Mouse (Mus musculus): ENCODE measurements around the gene Gtf2ird1. TPM values are rescaled to one million over a fixed set of nuclear protein-coding genes. Genes with fewer than 3 reads are reported as not detected.
"Not testable (repeated sequence)": the region's sequence is repeated elsewhere in the genome, so short reads cannot be mapped to it uniquely, and the experiment has no call there.

Gene Gtf2ird1
- total RNA-seq, 2 experiments from 2014 or later = 14.6 to 21.5 TPM

DNA sequence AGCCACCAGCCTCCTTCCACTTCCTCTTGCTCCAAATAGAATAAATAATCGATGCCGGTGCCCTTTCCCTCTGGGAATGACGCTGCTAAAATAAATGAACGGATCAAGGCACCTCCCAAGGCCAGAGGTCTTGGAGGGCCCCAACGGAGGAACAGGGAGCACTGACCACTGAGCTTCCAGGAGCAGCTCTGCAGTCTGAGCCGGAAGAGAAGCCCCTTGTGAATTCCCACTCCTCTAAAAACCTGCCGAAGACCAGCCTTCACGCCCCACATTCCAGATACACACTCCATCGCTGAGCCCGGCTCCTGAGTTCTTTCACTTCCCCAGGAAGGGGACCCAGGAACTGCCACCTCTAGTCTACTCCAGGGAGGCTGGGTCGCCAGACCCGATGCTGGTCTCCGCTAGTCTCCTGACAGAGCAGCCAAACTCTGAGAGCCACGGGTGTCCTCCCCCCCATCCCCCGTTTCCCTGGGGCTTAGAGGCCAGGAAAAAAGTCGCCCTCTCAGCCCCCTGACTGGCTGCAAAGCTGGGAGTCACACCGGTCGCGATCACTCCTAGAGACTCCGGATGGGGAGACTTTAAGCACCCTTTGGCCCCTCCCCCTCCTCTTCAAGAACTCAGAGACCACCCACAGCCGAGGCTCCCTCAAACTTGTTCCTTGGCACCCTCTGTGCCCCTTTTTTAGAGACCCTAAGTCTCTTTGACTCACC lies 1.2 kb downstream of the Gtf2ird1 start:
- intact Hi-C loops (cut with DNase I) = loop anchor here (5.0 kb wide), 1 partner anchor 33 kb away; no protein-coding TSS in a partner anchor
- TF ChIP-seq CTCF (IDR thresholded peaks at IDR 0.05) = no peak
- Histone ChIP-seq H3K4me3 (peak overlapping the region; percentile 88), H3K27ac (peak overlapping the region; percentile 74)
- DNase-seq = peak; percentile 34

DNA sequence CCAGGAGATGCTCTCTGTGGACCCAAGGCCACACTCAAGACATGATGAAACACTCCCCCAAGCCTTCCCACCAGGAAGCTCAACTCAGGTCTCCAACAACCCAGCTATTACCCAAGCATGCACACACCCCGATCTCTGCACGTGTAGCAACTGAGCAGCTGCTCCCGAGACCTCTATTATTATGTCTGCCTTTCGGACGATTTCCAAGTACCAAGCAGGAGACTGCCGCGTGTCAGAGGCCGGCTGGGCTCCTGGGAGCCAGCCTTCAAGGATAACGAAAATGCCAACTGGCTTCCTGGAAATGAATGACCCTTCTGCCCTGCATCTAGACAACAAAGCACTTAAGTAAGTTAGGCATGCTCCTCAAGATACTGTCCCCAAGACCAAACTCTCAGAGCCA lies 2.1 kb downstream of the Gtf2ird1 start:
- Histone ChIP-seq H3K4me3 (peak overlapping the region; percentile 88), H3K27ac (peak overlapping the region; percentile 74)
- DNase-seq = peak; percentile 23
- intact Hi-C loops (cut with DNase I) = no loop called here
- no peak for TF ChIP-seq CTCF (IDR thresholded peaks at IDR 0.05)

- H3K27ac ChIP-seq = no peak overlapping the region
- intact Hi-C loops (cut with DNase I) = no loop called here
- peak; percentile 3 for DNase-seq
- H3K4me3 ChIP-seq = no peak overlapping the region
- TF ChIP-seq CTCF (IDR thresholded peaks at IDR 0.05) = no peak
Observed at GRCm38 (mm10) chr5:134453577-134453976, 2.9 kb downstream of the Gtf2ird1 start.

GRCm38 (mm10) chr5:134446755-134447154 lies 9.8 kb downstream of the Gtf2ird1 start:
- H3K4me3 ChIP-seq; intact Hi-C loops (cut with DNase I); H3K27ac ChIP-seq; DNase-seq: not testable (repeated sequence)

DNA sequence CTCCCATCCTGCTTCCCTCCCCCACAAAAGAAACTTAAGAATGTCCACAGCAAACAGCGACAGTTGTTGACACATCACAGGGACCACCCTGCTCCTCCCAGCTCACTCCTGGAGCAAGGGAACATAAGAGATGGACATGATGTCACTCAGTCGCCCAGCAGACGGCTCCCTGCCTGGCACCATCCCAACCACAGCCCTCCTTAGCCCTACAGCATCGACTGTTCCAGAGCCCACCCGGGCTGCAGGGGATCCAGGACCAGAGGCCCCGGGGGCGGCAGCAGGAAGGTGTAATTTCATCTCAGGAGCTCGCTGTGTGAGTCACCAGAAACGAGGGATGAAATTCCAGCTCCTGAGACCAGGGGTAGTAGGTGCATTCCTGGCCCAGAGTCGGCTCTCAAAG lies 10.6 kb downstream of the Gtf2ird1 start:
- intact Hi-C loops (cut with DNase I) = no loop called here
- H3K4me3 ChIP-seq = no peak overlapping the region
- TF ChIP-seq CTCF (IDR thresholded peaks at IDR 0.05) = no peak
- peak overlapping the region; percentile 57; the same call in 1 of the 2 replicates for H3K27ac ChIP-seq
- DNase-seq = peak; percentile 52

DNA sequence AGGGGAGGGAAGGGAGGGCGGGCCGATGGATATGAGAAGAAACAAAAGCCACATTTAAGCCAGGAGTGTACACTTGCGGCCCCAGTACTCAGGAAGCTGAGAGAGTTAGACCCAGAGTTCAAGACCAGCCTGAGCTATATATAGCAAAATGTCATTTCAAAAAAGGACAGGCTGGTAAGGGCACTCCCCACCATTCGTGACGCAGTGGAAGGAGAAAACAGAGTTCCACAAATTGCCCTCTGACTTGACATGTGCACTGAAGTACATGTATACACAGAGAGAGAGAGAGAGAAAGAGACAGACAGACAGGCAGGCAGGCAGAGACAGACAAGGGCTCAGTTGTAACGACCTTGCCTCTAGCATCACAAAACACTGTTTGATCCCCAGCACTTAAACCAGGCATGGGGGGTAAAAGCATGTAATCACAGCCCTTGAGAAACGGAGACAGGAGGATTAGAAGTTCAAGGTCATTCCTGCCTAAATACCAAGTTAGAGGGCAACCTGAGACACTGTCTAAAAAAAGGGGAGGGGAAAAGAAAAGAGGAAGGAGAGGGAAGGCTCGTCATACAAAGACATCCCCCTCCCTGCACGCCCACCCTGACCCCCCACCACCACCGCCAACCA lies 11.2 kb downstream of the Gtf2ird1 start:
- H3K27ac ChIP-seq = peak overlapping the region; percentile 57; the same call in 1 of the 2 replicates
- no peak for DNase-seq
- TF ChIP-seq CTCF (IDR thresholded peaks at IDR 0.05) = no peak
- intact Hi-C loops (cut with DNase I) = no loop called here
- no peak overlapping the region for H3K4me3 ChIP-seq

- Histone ChIP-seq H3K4me3 (no peak overlapping the region), H3K27ac (no peak overlapping the region)
- intact Hi-C loops (cut with DNase I) = no loop called here
- TF ChIP-seq CTCF (IDR thresholded peaks at IDR 0.05) = no peak
- DNase-seq = no peak
Observed at GRCm38 (mm10) chr5:134444473-134444872, 12.0 kb downstream of the Gtf2ird1 start.

GRCm38 (mm10) chr5:134442066-134442465 lies 14.4 kb downstream of the Gtf2ird1 start:
- no peak for TF ChIP-seq CTCF (IDR thresholded peaks at IDR 0.05)
- DNase-seq = no peak
- intact Hi-C loops (cut with DNase I) = no loop called here
- Histone ChIP-seq H3K27ac (no peak overlapping the region), H3K4me3 (no peak overlapping the region)

GRCm38 (mm10) chr5:134441105-134441504 lies 15.4 kb downstream of the Gtf2ird1 start:
- DNase-seq = peak; percentile 42
- peak overlapping the region; percentile 31; the same call in 1 of the 2 replicates for H3K27ac ChIP-seq
- intact Hi-C loops (cut with DNase I) = no loop called here

GRCm38 (mm10) chr5:134440098-134440497 lies 16.4 kb downstream of the Gtf2ird1 start:
- intact Hi-C loops (cut with DNase I) = no loop called here
- TF ChIP-seq CTCF (IDR thresholded peaks at IDR 0.05) = no peak
- peak; percentile 72 for DNase-seq
- H3K4me3 ChIP-seq = peak overlapping the region; percentile 21; the same call in 1 of the 2 replicates
- peak overlapping the region; percentile 0; the same call in 1 of the 2 replicates for H3K27ac ChIP-seq

More at GRCm38 (mm10) chr5:134441105-134441504, 15.4 kb downstream of the Gtf2ird1 start:
- no peak overlapping the region for H3K4me3 ChIP-seq
- TF ChIP-seq CTCF (IDR thresholded peaks at IDR 0.05) = no peak

GRCm38 (mm10) chr5:134439481-134439880 lies 17.0 kb downstream of the Gtf2ird1 start:
- Histone ChIP-seq H3K4me3 (no peak overlapping the region), H3K27ac (no peak overlapping the region)
- intact Hi-C loops (cut with DNase I) = no loop called here
- TF ChIP-seq CTCF (IDR thresholded peaks at IDR 0.05) = no peak
- no peak for DNase-seq

- Histone ChIP-seq H3K27ac (no peak overlapping the region), H3K4me3 (no peak overlapping the region)
- TF ChIP-seq CTCF (IDR thresholded peaks at IDR 0.05) = no peak
- DNase-seq = no peak
- intact Hi-C loops (cut with DNase I) = no loop called here
Observed at GRCm38 (mm10) chr5:134438676-134439425, 17.7 kb downstream of the Gtf2ird1 start.

DNA sequence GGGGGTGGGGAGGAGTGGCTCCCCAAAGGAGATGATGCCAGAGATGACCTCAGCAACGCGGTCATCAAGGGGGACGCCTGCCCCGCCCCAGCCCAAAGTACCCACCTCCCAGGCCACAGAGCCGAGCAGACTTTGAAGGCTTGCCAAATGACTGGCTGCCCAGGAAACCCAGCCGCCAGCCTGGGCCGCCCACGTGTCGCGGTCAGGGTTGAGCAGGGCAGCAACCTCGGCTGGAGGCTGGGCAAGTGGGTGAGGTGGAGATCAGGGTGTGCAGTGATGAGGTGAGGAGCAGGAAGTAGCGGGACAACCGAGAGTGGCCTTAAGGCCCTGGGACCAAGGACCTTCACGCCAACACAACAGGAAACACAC lies 19.1 kb downstream of the Gtf2ird1 start:
- peak overlapping the region; percentile 90 for H3K27ac ChIP-seq
- no peak for TF ChIP-seq CTCF (IDR thresholded peaks at IDR 0.05)
- intact Hi-C loops (cut with DNase I) = loop anchor here (2.0 kb wide), 1 partner anchor 17 kb away; no protein-coding TSS in a partner anchor
- H3K4me3 ChIP-seq = peak overlapping the region; percentile 7; the same call in 1 of the 2 replicates
- peak; percentile 87 for DNase-seq

All from gastrocnemius, adult 2 months (tissue).